ENCODE assay signal across 8 mouse cellular contexts in the genomic region with DNA sequence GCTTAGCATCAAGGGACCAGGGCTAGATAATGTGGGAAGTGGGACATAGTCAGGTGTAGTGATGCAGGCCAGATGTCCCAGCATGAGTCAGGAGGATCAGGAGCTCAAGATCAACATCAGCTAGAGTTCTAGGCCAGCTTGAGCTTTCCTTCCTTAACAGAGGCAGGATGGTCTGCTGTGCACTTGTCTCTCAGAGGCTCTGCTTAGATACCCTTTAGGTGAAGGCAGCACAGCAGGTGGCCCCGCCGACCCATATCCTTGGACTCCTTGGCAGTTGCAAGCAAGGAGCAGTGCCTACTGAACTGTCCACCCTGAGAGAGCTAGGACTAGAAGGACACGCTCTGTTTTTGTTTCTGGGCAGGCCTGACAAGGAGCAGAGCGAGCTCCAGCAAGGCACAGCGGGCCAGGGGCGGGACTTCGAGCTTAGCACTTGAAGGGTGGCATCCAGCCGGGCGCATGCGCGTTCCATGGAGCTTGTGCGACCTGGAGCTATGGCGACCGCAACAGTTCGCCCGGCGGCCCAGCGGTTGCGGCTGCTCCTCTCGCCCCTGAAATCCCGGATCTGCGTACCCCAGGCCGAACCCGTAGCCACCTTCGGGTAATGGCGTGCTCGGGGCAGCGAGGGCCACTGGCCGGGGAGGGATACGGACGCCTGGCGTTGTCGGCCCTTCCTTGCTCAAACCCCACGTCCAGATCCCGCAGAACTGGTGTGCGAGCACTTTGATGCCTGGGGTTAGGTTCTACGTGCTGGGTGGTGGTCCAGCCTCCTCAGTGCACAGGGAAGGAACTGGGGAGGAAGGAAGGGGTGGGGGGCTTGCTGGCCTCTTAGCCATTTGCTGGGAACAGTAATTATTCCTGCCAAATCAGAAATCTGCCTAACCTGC. TPM values are rescaled to one million over a fixed set of nuclear protein-coding genes. Genes with fewer than 3 reads are reported as not detected.
DNase-seq lines count a peak whose midpoint lies in the region; ATAC-seq and TF ChIP-seq lines count a peak whose summit lies in the region.

A gene (plus strand): TSS at position 426 of the 884 bp plus-strand sequence.

- peak within 1 kb of the TSS; percentile 55 for H3K27ac ChIP-seq in bone marrow macrophage, adult 2 months (ENCODE audit: insufficient read depth, low read depth, low read length)
- no peak within 1 kb of the TSS for H3K27ac ChIP-seq in embryonic fibroblast, embryonic 13.5 days (ENCODE audit: insufficient read depth, low read length)
- H3K27ac ChIP-seq in kidney, embryonic 14.5 days (ENCODE audit: low read depth, low read length), result peak within 1 kb of the TSS; percentile 82
- H3K27ac ChIP-seq in limb, embryonic 15.5 days, result peak within 1 kb of the TSS; percentile 87

- peaks cover 19% of the 10 kb centered on the region for H3K36me3 ChIP-seq in kidney, embryonic 14.5 days (ENCODE audit: control insufficient read depth, insufficient read depth, low read length)
- H3K36me3 ChIP-seq in limb, embryonic 15.5 days, result peaks cover 21% of the 10 kb centered on the region

- DNase-seq in A20 (ENCODE audit: low read depth, low spot score), result peak; percentile 94
- peak; percentile 90 to 91 for DNase-seq in heart, adult 9 months (ENCODE audit: low spot score in 2 of 2)
- peak; percentile 56 to 73 for DNase-seq in monocyte, adult 2 months (ENCODE audit: low read depth in 1 of 2, low spot score in 2 of 2)
- DNase-seq in spleen, postnatal 36 days (ENCODE audit: low spot score in 2 of 2), result peak; percentile 87 to 89

- H3K4me2 ChIP-seq in kidney, embryonic 14.5 days (replicated peaks; ENCODE audit: low read depth, low read length), result peak within 1 kb of the TSS; percentile 74
- H3K4me2 ChIP-seq in limb, embryonic 15.5 days, result peak within 1 kb of the TSS; percentile 59

- H3K9me3 ChIP-seq in kidney, embryonic 14.5 days (ENCODE audit: control insufficient read depth, low read length), result no peaks in the 10 kb centered on the region
- no peaks in the 10 kb centered on the region for H3K9me3 ChIP-seq in limb, embryonic 15.5 days

- H3K4me3 ChIP-seq in bone marrow macrophage, adult 2 months (ENCODE audit: insufficient read depth, low read length), result peak within 1 kb of the TSS; percentile 87
- peak within 1 kb of the TSS; percentile 62 for H3K4me3 ChIP-seq in embryonic fibroblast, embryonic 13.5 days (ENCODE audit: insufficient read depth, low read length)
- peak within 1 kb of the TSS; percentile 74 for H3K4me3 ChIP-seq in kidney, embryonic 14.5 days (ENCODE audit: low read length)
- H3K4me3 ChIP-seq in limb, embryonic 15.5 days, result peak within 1 kb of the TSS; percentile 82

- H3K4me1 ChIP-seq in bone marrow macrophage, adult 2 months (ENCODE audit: control insufficient read depth, insufficient read depth, low read length), result peaks cover 13% of the 10 kb centered on the region
- H3K4me1 ChIP-seq in embryonic fibroblast, embryonic 13.5 days (ENCODE audit: control insufficient read depth, insufficient read depth, low read length), result peaks cover 3% of the 10 kb centered on the region; the same call in 1 of the 2 replicates
- peaks cover 4% of the 10 kb centered on the region; the same call in 1 of the 2 replicates for H3K4me1 ChIP-seq in kidney, embryonic 14.5 days (ENCODE audit: control insufficient read depth, insufficient read depth, low read length)
- H3K4me1 ChIP-seq in limb, embryonic 15.5 days, result peaks cover 10% of the 10 kb centered on the region

- no peaks in the 10 kb centered on the region for H3K27me3 ChIP-seq in kidney, embryonic 14.5 days (ENCODE audit: control insufficient read depth, insufficient read depth, low read length)
- no peaks in the 10 kb centered on the region for H3K27me3 ChIP-seq in limb, embryonic 15.5 days

- peak; percentile 87 for ATAC-seq in kidney, embryonic 14.5 days (ENCODE audit: low FRiP score, low TSS enrichment)
- peak; percentile 86 for ATAC-seq in limb, embryonic 15.5 days (ENCODE audit: insufficient number of reproducible peaks, low FRiP score, low TSS enrichment, low read depth)

- WGBS in kidney, embryonic 14.5 days, result 1% methylated on average over 37 of the region's 37 CpGs
- WGBS in limb, embryonic 15.5 days, result under 1% methylated on average over 37 of the region's 37 CpGs

- TF ChIP-seq CTCF in bone marrow macrophage, adult 2 months (IDR thresholded peaks at IDR 0.05; ENCODE audit: low read depth, low read length), result no peak
- no peak for TF ChIP-seq CTCF in embryonic fibroblast, embryonic 13.5 days (IDR thresholded peaks at IDR 0.05; ENCODE audit: borderline replicate concordance, insufficient read depth, low read length)

- no peak; the same call in 1 of the 2 replicates for TF ChIP-seq POLR2A in bone marrow macrophage, adult 2 months (IDR thresholded peaks at IDR 0.05; ENCODE audit: borderline replicate concordance, low read depth, low read length)
- peak; percentile 97 for TF ChIP-seq POLR2A in embryonic fibroblast, embryonic 13.5 days (IDR thresholded peaks at IDR 0.05; ENCODE audit: low read depth, low read length)

- peak within 1 kb of the TSS; percentile 86 for H3K9ac ChIP-seq in kidney, embryonic 14.5 days (ENCODE audit: low read depth, low read length)
- H3K9ac ChIP-seq in limb, embryonic 15.5 days, result peak within 1 kb of the TSS; percentile 84

RNA-seq across cellular contexts. Expression of the gene that starts here (rescaled TPM):
- 44.5 and 48.4 TPM in 2 replicates for polyA plus RNA-seq in bone marrow macrophage, adult 2 months (2012; ENCODE audit: insufficient read depth, insufficient read length, missing spikeins)
- 38.4 and 45.9 TPM in 2 replicates for polyA plus RNA-seq in embryonic fibroblast, embryonic 13.5 days (2011; ENCODE audit: insufficient read length, low read depth, missing spikeins)
- polyA plus RNA-seq in kidney, embryonic 14.5 days (2014; fragmentation: Nextera tagmentation; extraction: Ambion mirVana), result 47.4 and 49.0 TPM in 2 replicates
- polyA plus RNA-seq in limb, embryonic 15.5 days (2015; fragmentation: Nextera tagmentation; extraction: Ambion mirVana), result 38.9 and 45.0 TPM in 2 replicates
